Mouse (Mus musculus): ENCODE measurements around the gene Gpr35.

The Gpr35 gene

DNA sequence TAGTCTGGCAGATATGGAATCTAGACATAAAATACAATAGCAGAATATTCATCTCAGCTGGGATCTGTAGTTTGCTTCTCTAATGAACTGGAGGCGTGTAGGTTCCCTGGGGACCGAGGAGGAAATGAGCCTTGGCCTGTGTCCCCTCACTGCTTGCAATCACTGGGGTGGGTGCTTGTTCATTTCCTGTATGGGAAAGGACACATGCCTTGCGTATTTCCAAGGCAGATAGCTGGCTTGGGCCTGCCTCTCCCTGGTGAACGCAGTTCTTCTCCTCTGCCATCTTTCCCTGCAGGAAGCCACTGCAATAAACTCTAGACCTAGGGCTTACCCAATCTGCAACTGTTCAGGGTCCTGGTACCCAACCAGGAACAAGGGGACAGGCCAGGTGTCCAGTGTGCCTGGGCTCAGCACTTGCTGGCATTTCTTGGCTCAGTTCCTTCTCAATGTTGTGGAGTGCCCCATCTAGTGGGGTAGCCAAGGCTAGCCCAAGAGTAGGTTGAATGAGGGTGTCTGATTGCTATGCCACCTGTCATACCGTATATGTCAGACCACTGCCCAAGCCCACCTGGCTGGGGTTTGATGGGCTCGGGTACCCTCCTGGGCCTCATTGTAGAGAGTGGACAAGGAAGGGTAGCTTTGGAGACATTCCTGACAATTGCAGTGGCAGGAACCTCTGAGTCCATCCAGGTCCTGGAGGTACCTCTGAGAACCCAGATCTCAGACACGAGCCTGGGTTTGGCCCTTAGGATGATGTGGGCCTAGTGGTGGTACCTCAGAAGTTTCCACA, 30.6 kb downstream of the Gpr35 start:
- no peak for DNase-seq (ENCODE audit: low read depth, low spot score)

DNA sequence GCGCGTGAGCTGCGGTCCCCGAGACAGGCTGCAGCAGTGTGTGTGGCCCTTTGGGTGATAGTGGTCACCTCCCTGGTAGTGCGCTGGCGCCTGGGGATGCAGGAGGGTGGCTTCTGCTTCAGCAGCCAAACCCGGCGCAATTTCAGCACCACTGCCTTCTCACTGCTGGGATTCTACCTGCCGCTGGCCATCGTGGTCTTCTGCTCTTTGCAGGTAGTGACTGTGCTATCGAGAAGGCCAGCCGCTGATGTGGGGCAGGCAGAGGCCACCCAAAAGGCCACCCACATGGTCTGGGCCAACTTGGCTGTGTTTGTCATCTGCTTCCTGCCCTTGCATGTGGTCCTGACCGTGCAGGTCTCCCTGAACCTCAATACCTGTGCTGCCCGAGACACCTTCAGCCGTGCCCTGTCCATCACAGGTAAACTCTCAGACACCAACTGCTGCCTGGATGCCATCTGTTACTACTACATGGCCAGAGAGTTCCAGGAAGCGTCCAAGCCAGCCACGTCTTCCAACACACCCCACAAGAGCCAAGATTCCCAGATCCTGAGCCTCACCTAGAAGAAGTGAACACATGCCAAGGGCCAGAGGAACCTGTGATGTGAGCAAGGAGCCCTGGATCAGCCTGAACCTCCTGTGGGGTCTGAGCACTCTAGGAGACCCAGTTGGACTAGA, 32.4 kb downstream of the Gpr35 start:
- DNase-seq (ENCODE audit: low read depth, low spot score): no peak

GRCm38 (mm10) chr1:92984999-92985398, 34.3 kb downstream of the Gpr35 start:
- no peak for DNase-seq (ENCODE audit: low read depth, low spot score)

- no peak for DNase-seq (ENCODE audit: low read depth, low spot score)
These were observed 38.2 kb downstream of the Gpr35 start for GRCm38 (mm10) chr1:92988894-92989293.

DNA sequence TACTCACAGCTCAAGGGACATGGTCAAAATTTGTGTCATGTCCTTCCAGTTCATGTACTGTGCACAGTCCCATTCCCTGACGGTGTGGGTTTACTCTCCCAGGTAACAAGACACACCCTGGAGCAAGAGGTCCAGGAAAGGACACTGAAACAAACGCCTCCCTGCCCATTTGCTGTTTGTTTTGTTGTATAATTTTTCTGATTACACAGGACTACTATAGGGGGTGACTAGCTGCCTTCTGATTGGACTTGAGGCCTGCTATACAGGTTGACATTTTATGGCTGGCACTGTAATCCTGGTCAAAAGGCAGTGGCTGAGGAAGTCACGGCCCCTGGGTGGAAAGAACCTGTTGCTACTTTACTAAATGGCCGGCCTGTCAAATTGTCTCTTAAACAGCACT, 39.2 kb downstream of the Gpr35 start:
- DNase-seq (ENCODE audit: low read depth, low spot score): no peak

- no peak for DNase-seq (ENCODE audit: low read depth, low spot score)
These were observed 41.7 kb downstream of the Gpr35 start for GRCm38 (mm10) chr1:92992214-92992855.

DNA sequence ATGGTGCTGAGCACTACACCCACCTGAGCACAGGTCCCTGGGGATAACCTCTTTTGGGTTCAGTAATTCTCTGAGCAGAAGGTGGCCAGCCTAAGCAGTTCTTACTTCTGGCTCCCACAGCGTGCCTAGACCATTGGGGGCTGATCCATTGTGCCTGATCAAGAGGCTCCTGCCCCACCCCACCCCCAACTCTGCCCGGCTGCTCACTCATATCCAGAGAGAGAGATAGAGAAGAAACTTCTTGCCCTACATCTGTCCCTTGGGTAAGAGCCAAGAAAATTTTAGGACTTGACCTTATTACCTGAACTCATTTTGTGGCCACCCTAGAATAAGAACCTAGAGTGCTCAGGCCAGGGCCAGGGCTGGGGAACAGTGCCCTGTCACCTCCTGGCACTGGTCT, 42.2 kb downstream of the Gpr35 start:
- DNase-seq (ENCODE audit: low read depth, low spot score): no peak

DNA sequence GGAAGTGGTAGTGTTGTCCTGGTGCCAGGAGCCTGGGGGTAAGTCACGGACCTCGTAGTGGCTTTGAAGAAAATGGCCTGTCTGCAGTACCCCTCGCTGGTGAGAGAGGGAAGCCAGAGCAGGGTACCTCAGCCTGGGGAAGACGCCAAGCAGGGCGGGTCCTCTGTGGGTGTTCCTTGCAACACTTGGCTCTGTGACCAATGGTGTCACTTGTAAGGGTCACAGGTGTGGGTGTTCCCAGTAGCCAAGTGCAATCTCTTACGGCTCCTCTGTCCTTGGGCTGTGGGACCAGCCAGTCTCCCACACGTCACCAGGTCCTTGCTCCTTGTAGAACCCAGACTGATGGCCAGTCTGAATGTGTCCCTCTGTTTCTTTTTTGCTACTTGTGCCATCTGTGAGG, 55.4 kb downstream of the Gpr35 start, which contains the start of gene Aqp12:
Aqp12 (plus strand) TSS at position 274 of the 400 bp plus-strand sequence.
- no peak for DNase-seq (ENCODE audit: low read depth, low spot score)

- no peak for DNase-seq (ENCODE audit: low read depth, low spot score)
These were observed 58.5 kb downstream of the Gpr35 start for GRCm38 (mm10) chr1:93009196-93009595.

DNA sequence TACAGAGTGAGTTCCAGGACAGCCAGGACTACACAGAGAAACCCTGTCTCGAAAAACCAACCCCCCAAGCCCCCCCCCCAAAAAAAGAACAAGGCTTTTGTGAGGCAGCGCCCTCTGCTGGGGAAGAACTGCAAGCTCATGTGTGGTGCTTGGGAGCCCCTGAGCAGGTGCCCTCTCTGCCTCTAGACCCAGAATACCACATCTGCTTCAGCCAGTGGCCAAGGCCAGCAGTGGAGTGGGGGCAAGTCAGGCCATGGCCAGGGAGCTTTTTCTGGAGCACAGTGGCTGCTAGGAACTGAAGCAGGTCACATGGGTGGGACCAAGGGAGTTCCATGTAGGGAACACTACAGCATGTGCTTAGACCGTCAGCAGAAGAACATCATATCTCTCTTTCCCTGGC, 60.1 kb downstream of the Gpr35 start:
- DNase-seq (ENCODE audit: low read depth, low spot score): no peak

DNA sequence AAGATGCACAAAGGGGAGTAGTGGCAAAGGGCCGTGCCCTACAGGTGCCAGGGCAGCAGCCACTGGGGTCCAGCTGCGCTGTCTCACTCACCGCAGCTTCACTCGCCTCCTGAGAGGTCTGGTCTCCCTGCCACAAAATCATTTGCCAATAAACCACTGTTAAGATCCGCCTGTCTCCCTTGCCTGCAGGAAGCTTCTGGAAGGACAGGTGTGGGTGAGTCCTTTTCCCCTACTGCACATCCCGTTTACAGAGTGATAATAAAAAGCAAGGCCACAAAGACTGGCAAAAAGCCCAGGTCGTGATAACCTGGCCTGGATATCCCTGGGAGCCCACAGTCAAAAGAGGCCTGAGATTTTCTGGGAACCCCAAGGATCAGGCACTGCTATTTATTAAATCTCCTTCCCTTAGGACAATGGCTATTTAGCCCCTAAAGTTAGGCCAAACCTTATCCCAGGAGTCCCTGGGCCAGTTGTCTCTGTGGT, 61.5 kb downstream of the Gpr35 start:
- DNase-seq (ENCODE audit: low read depth, low spot score): no peak

DNA sequence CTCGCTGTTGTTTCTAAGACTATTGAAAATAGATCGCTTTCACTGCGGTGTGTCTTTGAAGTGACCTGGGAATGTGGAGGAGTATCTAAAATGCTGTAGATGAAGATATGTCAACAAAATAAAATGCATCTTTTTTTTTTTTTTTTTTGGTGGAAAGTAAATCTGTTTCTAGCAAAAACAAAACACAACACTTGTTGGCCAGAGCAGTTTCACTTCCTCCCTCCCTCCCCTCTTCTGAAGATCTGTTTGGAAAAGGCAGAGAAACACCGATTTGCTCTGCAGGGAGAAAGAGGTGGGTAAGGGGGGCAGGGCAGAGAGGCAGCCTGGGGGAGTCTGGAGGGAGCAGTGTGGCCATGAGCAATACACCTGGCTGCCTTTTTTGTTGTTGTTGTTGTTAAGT, 62.7 kb downstream of the Gpr35 start:
- no peak for DNase-seq (ENCODE audit: low read depth, low spot score)

DNA sequence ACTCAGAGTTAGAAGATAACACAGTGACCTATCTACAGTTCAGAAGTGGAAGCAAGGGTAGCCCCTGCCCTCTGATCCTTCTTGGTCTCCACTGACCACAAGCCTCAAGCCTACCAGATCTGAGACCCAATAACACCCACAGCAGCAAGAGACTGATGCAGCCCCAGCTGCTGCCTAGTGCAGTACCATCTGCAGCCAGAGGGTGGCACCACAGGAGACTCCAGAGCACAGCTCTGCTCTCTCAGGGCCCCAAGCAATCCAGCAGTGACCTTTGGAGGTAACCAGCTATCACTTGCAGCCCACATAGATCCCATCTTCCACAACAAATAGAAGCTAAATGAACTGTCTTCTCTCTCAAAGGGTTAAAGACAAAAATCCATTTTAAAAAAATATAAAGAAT, 63.8 kb downstream of the Gpr35 start:
- no peak for DNase-seq (ENCODE audit: low read depth, low spot score)

- DNase-seq (ENCODE audit: low read depth, low spot score): no peak
These were observed 64.5 kb downstream of the Gpr35 start for GRCm38 (mm10) chr1:93015136-93015535.

- DNase-seq (ENCODE audit: low read depth, low spot score): no peak
These were observed 68.1 kb downstream of the Gpr35 start for GRCm38 (mm10) chr1:93018716-93019115.

DNA sequence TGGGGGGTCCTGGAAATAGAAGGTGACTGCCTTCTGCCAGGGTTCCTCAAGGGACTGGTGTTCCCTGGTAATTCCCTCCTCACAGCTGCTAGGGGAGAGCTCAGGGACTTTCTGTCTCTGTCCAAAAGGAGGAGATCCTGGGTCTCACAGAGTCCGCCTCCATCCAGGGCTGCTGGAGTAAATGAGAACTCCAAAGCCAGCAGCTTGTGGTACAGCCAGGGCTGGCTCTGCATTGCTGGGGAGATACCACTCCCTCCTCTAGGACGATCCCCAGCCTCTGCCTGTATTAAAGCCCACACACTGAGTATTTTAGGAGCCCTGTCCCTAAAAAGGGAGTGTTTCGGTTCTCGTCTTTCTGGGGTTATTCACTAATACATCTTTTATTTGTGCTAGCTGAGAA, 69.9 kb downstream of the Gpr35 start:
- DNase-seq (ENCODE audit: low read depth, low spot score): no peak

- no peak for DNase-seq (ENCODE audit: low read depth, low spot score)
These were observed 75.9 kb downstream of the Gpr35 start for GRCm38 (mm10) chr1:93026600-93026999.

GRCm38 (mm10) chr1:93029387-93029786, 78.7 kb downstream of the Gpr35 start:
- no peak for DNase-seq (ENCODE audit: low read depth, low spot score)

DNA sequence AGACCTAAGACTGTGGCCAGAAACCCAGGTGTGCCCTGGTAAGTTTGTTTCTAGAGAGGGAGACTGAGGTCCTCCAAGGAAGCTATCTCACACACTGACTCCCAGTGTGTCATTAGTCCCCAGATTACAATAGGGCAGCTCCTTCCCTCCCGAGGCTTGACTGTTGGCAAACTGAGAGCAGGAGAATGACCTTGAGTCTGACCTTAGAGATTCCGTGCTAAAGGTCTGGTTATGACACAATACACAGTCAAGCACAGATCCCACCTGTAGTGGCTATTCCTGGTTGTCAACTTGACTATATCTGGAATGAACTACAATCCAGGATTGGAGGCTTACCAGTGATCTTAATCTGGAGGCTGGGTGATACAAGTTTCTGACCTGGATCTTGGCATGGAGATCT, 79.4 kb downstream of the Gpr35 start:
- DNase-seq (ENCODE audit: low read depth, low spot score): no peak

DNA sequence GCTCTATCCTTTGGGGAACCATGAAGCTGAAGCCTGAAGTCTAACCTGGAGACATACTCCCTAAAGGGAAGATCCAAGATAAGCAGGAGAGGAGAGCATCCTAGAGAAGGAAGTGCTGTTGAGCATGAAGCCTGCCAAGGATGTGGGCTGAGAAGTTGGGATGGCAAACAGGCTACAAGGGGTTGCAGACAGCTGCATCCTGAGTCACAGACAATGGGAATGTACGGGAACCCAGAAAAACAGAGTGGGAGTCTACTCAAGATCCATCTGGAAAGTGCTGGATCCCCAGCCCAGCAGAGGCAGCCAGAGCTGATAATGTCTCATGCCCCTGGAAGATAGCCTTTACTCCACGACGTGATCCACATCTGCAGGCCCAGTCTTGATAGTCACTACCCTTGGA, 80.5 kb downstream of the Gpr35 start:
- no peak for DNase-seq (ENCODE audit: low read depth, low spot score)

DNA sequence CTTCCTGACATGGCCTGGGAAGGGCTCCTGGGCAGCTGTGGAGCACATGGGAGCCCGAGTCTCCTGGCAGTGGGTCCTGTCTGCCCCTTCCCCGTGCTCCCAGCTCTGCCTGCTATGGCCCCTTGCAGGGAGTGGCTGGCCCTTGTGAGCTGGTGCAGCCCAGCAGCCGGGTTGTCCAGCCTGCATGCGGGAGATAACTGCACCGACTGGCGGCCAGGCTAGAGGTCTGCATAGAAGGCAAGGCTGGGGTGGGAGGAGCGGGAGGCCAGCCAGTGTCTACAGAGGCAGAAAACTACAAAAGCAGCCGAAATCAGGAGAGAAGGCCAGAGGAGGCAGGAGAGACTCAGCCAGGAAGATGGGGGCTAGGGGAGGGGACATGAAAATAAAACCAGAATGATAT, 83.3 kb downstream of the Gpr35 start:
- no peak for DNase-seq (ENCODE audit: low read depth, low spot score)

GRCm38 (mm10) chr1:93035981-93036380, 85.3 kb downstream of the Gpr35 start:
- no peak for DNase-seq (ENCODE audit: low read depth, low spot score)
